Mouse (Mus musculus) hindlimb bud, embryonic 11.5 days (tissue): ENCODE results near the gene Exoc2.

Experiments
- DNase-seq: peaks from one replicate; pipeline ENCODE4 v3.0.0-alpha.2; 2012; ENCODE audit warnings: low read depth, low spot score; ENCODE audit errors: extremely low spot score

Exoc2 gene

DNA sequence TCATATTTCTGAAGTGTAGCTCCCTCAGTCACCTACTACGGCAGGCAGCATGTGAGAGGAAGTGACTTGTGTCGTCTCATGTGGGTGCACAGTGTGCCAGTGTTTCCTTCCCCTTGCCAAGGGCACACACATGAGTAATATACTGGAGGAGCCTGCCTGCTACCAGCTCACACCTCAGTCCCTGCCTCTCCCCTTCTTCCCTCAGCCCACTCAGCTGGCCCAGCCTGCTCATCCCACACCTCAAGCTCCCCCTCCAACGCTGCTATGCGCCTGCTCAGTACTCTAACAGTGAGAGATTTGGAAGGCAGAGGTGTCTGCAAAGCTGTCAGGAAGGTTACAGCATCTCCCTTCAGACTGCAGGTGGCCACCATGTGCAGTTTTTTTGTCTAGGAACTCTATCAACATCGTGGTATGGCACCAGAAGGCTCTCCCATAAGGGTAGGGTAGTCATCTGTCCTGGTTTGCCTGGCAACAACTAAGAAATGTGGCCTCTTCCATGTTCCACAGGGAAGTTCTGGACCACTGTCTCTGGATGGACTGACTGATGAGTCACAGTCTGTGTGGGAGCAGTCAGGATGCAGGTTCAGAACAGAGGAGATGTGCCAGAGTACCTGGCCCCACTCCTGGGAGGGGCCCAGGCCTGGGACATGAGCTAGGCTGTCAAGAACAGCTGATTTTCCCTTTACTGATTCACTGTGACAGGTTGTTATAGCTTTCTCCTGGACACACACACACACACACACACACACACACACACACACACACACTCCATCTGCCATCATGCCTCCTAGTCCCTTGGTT lies 187.5 kb downstream of the Exoc2 start:
- no peak for DNase-seq

DNA sequence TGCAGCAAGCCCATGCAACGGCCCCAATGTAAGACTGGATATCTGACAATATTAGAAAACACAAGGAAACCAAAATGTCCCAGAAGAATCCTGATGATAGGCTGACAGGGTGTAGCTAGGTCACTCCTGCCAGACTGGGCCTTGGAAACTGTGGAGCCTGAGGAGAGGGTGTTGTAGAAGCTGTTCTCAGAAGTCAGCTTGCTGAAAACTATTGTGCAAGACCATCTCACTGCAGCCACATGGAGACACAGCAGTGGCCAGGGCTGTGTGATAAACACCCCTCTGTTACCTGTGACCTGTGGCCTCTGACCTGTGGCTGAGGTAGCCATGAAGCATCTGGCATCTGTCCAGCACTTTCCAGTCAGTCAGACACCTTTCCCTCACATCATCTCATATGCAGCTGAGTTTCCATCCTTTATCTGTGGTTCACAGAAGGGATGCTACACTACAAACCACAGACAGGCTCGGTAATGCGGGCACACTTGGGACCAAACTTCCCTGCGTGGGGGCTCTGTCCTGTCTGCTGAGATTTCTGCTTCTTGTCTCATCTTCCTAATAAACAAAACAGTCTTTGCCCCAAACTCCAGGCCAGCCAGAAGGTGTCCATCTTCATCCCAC lies 188.4 kb downstream of the Exoc2 start:
- DNase-seq, result no peak

- DNase-seq, result no peak
Observed at GRCm38 (mm10) chr13:30782419-30782818, 191.5 kb downstream of the Exoc2 start.

DNA sequence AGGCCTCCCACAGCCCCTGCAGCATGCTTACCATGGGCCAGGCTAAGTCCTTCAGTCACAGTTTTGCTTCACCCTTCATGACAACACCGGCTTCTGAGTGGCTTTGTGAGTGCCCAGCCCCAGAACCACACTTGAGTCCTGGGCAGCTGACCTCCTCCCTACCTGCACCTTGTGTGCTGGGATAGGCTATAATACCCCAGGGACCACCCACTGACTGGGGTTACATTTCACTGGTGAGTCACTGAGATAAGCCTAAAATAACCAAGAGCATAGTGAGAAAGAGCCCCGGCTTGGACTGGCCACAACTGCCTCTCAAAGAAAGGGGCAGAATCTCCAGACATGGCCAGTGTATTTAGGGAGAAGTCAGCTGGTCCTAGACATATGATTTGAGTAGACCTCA lies 192.0 kb downstream of the Exoc2 start:
- no peak for DNase-seq

- no peak for DNase-seq
Observed at GRCm38 (mm10) chr13:30777678-30778179, 196.2 kb downstream of the Exoc2 start.

- no peak for DNase-seq
Observed at GRCm38 (mm10) chr13:30776021-30776420, 197.9 kb downstream of the Exoc2 start.

- no peak for DNase-seq
Observed at GRCm38 (mm10) chr13:30767477-30768127, 206.3 kb downstream of the Exoc2 start.

GRCm38 (mm10) chr13:30766636-30767476 lies 207.0 kb downstream of the Exoc2 start:
- no peak for DNase-seq

DNA sequence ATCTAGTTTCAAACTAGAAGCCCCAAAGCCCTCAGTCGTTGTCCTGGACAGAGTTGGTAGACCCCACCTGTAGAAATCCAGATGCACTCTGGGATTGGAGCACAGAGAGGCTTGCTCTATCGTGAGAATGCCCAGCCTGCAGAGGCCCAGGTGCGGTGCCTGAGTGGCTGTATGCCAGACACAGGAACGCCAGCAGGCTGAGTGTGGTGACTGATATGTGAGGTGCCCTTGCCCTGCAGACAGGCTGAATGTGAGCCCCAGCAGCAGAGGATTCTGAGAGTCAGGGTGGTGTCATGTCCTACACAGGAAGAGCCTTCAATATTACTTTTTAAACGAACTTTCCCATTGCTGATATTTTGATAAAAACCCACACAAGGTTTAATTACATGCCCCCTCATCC lies 208.0 kb downstream of the Exoc2 start:
- no peak for DNase-seq

DNA sequence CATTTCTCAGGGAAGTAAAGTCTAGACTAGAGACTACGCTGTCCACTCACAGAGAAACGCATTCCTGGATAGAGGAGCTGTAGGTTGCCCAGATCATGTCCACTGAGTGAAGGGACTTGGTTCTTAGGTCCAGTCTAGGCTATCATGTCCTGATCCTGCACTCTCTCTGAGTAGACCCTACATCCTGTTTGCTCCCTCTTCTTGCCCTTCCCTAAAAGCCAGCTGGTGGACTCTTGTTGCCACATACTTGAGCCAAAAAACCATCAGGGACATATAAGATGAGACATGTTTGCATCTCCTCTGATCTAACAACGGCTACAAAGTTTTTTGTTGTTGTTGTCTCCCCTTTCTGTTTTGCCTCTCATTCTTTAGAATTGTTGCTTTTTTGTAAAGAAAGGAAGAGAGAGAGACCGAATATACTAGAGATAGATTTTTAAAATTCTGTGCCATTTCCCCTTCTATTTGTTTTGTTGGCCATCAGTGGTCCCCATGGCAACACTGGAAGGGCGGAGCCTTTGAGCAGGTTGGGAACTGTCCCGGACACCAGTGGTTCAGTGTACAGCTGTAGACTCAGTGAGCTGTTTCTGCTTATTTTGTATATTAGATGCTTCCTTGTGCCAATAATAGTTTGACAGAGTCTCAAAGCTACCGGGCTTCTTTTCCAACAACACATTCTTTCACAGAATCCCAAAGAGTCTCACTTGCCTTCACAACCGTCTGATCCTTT lies 209.7 kb downstream of the Exoc2 start:
- no peak for DNase-seq
